Mouse (Mus musculus) lung, postnatal 0 days (tissue): Measurements from ENCODE around the gene Rpsa. TPM values are rescaled to one million over a fixed set of nuclear protein-coding genes. Genes with fewer than 3 reads are reported as not detected.

ENCODE experiments used
- ATAC-seq: fragments of 200-750 bp; cut with Nextera tagmentation; 2 replicates; pipeline ENCODE4 v1.8.0; 2017; ENCODE audit warnings: moderate library complexity
- DNase-seq: peaks from one replicate; pipeline ENCODE4 v3.0.0-alpha.2; 2016; ENCODE audit warnings: low spot score
- H3K27ac ChIP-seq: fragments of 300-500 bp; sonication (generic); 2 replicates; pipeline ENCODE4 v1.5.1; 2014; ENCODE audit warnings: antibody characterized with exemption, mild to moderate bottlenecking, low read length, mixed read lengths
- H3K27me3 ChIP-seq: fragments of 300-500 bp; sonication (generic); replicated peaks from 2 replicates; pipeline ENCODE4 v1.6.1; 2014; ENCODE audit warnings: low read length, mixed read lengths; ENCODE audit not compliant: insufficient read depth
- H3K36me3 ChIP-seq: fragments of 300-500 bp; sonication (generic); 2 replicates; pipeline ENCODE4 v1.6.1; 2014; ENCODE audit warnings: low read length, mixed read lengths; ENCODE audit not compliant: insufficient read depth
- H3K4me1 ChIP-seq: fragments of 300-500 bp; sonication (generic); 2 replicates; pipeline ENCODE4 v1.6.1; 2014; ENCODE audit warnings: antibody characterized with exemption, low read depth, low read length, mixed read lengths; ENCODE audit not compliant: insufficient read depth
- H3K4me2 ChIP-seq: fragments of 300-500 bp; sonication (generic); replicated peaks from 2 replicates; pipeline ENCODE4 v1.6.1; 2014; ENCODE audit warnings: low read depth, mild to moderate bottlenecking, low read length, moderate library complexity, mixed read lengths
- H3K4me3 ChIP-seq: fragments of 300-500 bp; sonication (generic); 2 replicates; pipeline ENCODE4 v1.5.1; 2014; ENCODE audit warnings: low read depth, low read length
- H3K9ac ChIP-seq: fragments of 300-500 bp; sonication (generic); replicated peaks from 2 replicates; pipeline ENCODE4 v1.6.1; 2014; ENCODE audit warnings: low read depth, mild to moderate bottlenecking
- H3K9me3 ChIP-seq: fragments of 300-500 bp; sonication (generic); 2 replicates; pipeline ENCODE4 v1.6.1; 2016; ENCODE audit warnings: low read length, mixed read lengths
- CTCF ChIP-seq: IDR thresholded peaks from 2 replicates; pipeline ENCODE4 v1.5.1; 2016; ENCODE audit warnings: antibody characterized with exemption, mild to moderate bottlenecking
- EP300 ChIP-seq: IDR thresholded peaks from 2 replicates; pipeline ENCODE4 v1.6.1; 2016; ENCODE audit warnings: antibody characterized with exemption, mild to moderate bottlenecking, control low read depth
- WGBS: fragments of 180-500 bp; shearing (Covaris S2); extraction: QIAGEN DNeasy Blood & Tissue Kit; methylation state at CpG from one replicate; pipeline ENCODE4 v1.1.7; 2014; 5-methylcytosine and 5-hydroxymethylcytosine counted together
- polyA plus RNA-seq: library from polyadenylated mRNA; unstranded; fragments of >200 nt; fragmentation: Nextera tagmentation; extraction: Ambion mirVana; gene quantifications from 2 replicates; pipeline ENCODE4 v1.2.1, GENCODE M21; 2015

Rpsa gene
- polyA plus RNA-seq, 1 experiment from 2014 or later, result 675 TPM

DNA sequence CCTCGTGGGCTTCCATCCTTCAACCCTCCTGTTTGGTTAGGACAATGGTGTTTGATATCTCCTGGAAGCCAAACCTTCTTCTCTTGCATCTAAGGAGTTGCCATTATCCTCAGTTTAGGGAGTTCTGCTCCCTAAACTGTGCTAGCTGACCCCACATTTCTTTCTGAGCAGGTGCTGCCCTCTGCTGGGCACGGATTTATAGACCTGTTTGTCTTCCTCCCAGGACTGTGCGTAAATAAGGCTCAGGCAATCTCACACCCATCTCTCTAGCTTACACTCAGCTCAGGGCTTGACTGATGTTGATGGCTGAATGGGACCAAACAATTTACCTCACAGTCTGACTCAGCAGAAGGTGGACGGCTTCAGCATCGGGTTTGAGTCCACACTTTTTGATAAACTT is 43.8 kb downstream of the Rpsa start:
- Histone ChIP-seq H3K36me3 (no peaks in the 10 kb centered on the region), H3K27me3 (no peaks in the 10 kb centered on the region), H3K4me2 (no peak overlapping the region), H3K4me3 (no peak overlapping the region), H3K9ac (no peak overlapping the region), H3K4me1 (no peaks in the 10 kb centered on the region), H3K9me3 (no peaks in the 10 kb centered on the region), H3K27ac (no peak overlapping the region)
- peak; percentile 79 for TF ChIP-seq CTCF
- TF ChIP-seq EP300, result no peak
- 27% methylated on average over 5 of the region's 5 CpGs for WGBS
- DNase-seq (peak; percentile 53), ATAC-seq (0 out of 2 replicates have a peak, but pooled peaks have one; percentile 26)

DNA sequence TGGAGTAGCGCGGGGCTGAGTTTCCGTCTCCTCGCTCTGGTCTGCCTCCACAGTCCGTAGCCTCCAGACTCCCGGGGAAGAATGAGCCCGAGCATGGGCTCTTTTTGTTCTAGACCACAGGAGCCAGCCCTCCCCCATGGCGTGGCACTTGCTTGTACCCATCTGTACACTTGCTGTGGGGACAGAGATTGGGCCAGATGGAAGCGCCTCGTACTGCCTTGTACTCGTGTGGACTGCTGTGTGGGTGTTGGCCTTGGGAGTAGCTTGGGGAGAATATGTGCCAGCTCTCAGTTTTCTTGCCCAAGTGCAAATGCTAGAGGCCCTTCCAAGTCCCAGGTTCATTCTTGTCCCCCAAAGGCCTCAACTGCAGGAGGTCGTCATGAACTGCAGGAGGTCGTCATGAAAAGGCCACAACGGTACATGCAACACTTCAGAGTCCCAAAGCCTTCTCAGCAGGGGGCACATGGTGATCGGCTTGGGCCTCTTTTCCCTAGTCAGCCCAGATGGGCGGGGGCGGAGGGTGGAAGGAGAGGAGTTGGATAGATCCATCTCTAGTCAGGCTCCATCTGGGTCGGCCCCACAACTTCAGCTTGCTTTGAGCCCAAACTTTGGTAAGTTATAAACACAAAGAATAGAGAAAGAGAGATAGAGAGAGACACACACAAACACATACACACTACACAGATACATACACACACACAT is 47.1 kb downstream of the Rpsa start:
- no peak for TF ChIP-seq CTCF
- no peak for TF ChIP-seq EP300
- 87% methylated on average over 18 of the region's 18 CpGs for WGBS
- Histone ChIP-seq H3K27me3 (no peaks in the 10 kb centered on the region), H3K4me2 (no peak overlapping the region), H3K27ac (no peak overlapping the region), H3K4me3 (no peak overlapping the region), H3K36me3 (no peaks in the 10 kb centered on the region), H3K9ac (no peak overlapping the region), H3K9me3 (no peaks in the 10 kb centered on the region), H3K4me1 (no peaks in the 10 kb centered on the region)
- ATAC-seq, result no peak
- DNase-seq, result no peak

DNA sequence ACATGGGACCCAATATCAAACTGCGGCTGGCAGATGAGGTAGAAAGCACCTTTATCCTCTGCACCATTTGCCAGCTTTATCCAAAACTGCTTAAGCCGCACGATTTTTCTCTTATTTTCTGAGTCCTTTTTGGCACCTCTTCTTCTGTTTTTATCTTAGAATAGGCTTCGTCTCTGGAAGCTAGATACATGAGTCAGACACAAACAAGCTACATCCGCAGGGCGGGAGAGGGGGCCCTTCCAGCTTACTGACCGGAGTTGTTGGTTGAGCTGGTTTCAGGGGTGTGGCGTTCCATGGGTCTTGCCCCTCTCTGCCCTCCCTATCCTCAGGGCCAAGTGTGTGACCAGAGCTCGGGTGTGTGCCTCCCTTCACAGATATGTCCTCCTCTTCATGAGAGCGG is 51.3 kb downstream of the Rpsa start:
- no peak for ATAC-seq
- Histone ChIP-seq H3K36me3 (no peaks in the 10 kb centered on the region), H3K27ac (no peak overlapping the region), H3K4me1 (no peaks in the 10 kb centered on the region), H3K9me3 (no peaks in the 10 kb centered on the region), H3K4me3 (no peak overlapping the region), H3K4me2 (no peak overlapping the region), H3K9ac (no peak overlapping the region), H3K27me3 (no peaks in the 10 kb centered on the region)
- TF ChIP-seq EP300 (no peak), CTCF (no peak)
- 74% methylated on average over 10 of the region's 10 CpGs for WGBS
- no peak for DNase-seq

Other genes starting within 250 kb of the Rpsa start
- 27.8 and 30.3 TPM in 2 replicates for gene Wdr48, start 232.8 kb upstream of the Rpsa start, polyA plus RNA-seq
- 16.5 and 16.7 TPM in 2 replicates for gene Gorasp1, start 190.1 kb upstream of the Rpsa start, polyA plus RNA-seq
- 1.8 and 2.3 TPM in 2 replicates for gene Ttc21a, start 190.1 kb upstream of the Rpsa start, polyA plus RNA-seq
- gene Csrnp1, start 143.0 kb upstream of the Rpsa start, polyA plus RNA-seq, result 9.4 and 10.5 TPM in 2 replicates
- gene Xirp1, start 104.1 kb upstream of the Rpsa start, polyA plus RNA-seq, result 0.21 and 0.35 TPM in 2 replicates
- gene Cx3cr1, start 57.8 kb upstream of the Rpsa start, polyA plus RNA-seq, result 8.0 and 9.3 TPM in 2 replicates
- gene Ccr8, start 35.6 kb upstream of the Rpsa start, polyA plus RNA-seq, result 0.23 TPM in 2 replicates
- gene Slc25a38, start 17.3 kb upstream of the Rpsa start, polyA plus RNA-seq, result 20.0 and 20.9 TPM in 2 replicates
- gene Mobp, start 22.0 kb downstream of the Rpsa start, polyA plus RNA-seq, result not detected in 2 replicates
- 0.58 and 0.65 TPM in 2 replicates for gene Myrip, start 173.8 kb downstream of the Rpsa start, polyA plus RNA-seq